Mouse (Mus musculus): ENCODE measurements around the gene Uqcrfs1.

Uqcrfs1 gene

DNA sequence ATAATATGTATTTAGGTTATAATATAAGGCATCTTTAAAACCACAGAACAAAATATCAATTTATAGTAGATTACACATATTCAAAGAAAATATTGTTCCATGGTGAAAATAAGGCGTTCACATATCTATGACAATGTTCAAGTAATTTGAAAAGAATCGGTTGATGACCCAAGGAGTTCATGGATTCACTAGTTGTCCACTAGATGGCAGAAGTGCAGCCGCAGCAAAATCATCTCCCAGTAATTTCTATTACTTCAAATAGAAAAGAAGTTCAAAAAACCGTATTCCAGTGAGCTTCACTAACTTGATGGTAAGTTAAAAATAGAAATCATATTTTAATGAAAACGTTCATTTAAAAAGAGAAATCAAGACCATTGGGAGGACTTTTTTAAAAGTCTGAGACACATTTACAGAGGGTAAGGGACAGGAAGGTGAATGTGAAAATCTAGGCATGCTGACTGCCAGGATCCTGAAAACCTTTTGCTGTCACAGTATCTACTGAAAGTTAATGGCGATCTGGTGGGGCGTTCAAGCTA is 43.2 kb downstream of the Uqcrfs1 start:
- no peak for DNase-seq (ENCODE audit: low spot score in 2 of 2)
